Comparison of ENCODE assay signal across 9 mouse cellular contexts in genomic region chr2:35689881-35690280, GRCm38 (mm10).
DNase-seq lines count a peak whose midpoint lies in the region; ATAC-seq and TF ChIP-seq lines count a peak whose summit lies in the region.
"Had no signal": no experiment of that assay in that cellular context is flagged by ENCODE, and none has a peak within 500 bp of the region (broad histone marks: within the 10 kb centered on the region; RNA-seq: fewer than 3 reads in every experiment).

No protein-coding gene starts in this region.

- no peaks in the 10 kb centered on the region for H3K9me3 ChIP-seq in embryonic facial prominence, embryonic 12.5 days
- no peaks in the 10 kb centered on the region for H3K9me3 ChIP-seq in embryonic facial prominence, embryonic 10.5 days
- H3K9me3 ChIP-seq in hindbrain, postnatal 0 days (ENCODE audit: low read length) = no peaks in the 10 kb centered on the region
- H3K9me3 ChIP-seq in hindbrain, embryonic 11.5 days (ENCODE audit: control insufficient read depth, low read length) = no peaks in the 10 kb centered on the region
- no peaks in the 10 kb centered on the region for H3K9me3 ChIP-seq in neural tube, embryonic 13.5 days

- ATAC-seq in embryonic facial prominence, embryonic 12.5 days (ENCODE audit: insufficient number of reproducible peaks, insufficient read depth, low FRiP score, low TSS enrichment) = no peak
- no peak for ATAC-seq in hindbrain, postnatal 0 days
- no peak for ATAC-seq in hindbrain, embryonic 11.5 days (ENCODE audit: low FRiP score)
- ATAC-seq in neural tube, embryonic 13.5 days (ENCODE audit: low read depth) = no peak

- peak overlapping the region; percentile 82 for H3K27ac ChIP-seq in embryonic facial prominence, embryonic 12.5 days
- H3K27ac ChIP-seq in embryonic facial prominence, embryonic 10.5 days (replicated peaks) = no peak overlapping the region
- no peak overlapping the region for H3K27ac ChIP-seq in hindbrain, postnatal 0 days
- H3K27ac ChIP-seq in hindbrain, embryonic 11.5 days (ENCODE audit: low read depth, low read length) = no peak overlapping the region
- peak overlapping the region; percentile 35; the same call in 1 of the 2 replicates for H3K27ac ChIP-seq in neural tube, embryonic 13.5 days (replicated peaks)

- no peak overlapping the region for H3K9ac ChIP-seq in embryonic facial prominence, embryonic 12.5 days
- H3K9ac ChIP-seq in hindbrain, postnatal 0 days (replicated peaks; ENCODE audit: low read length) = no peak overlapping the region
- H3K9ac ChIP-seq in hindbrain, embryonic 11.5 days (ENCODE audit: low read depth, low read length) = no peak overlapping the region
- H3K9ac ChIP-seq in neural tube, embryonic 13.5 days = no peak overlapping the region

- 65% methylated on average over 2 of the region's 2 CpGs for WGBS in embryonic facial prominence, embryonic 12.5 days
- WGBS in embryonic facial prominence, embryonic 10.5 days = 74% methylated on average over 2 of the region's 2 CpGs
- WGBS in hindbrain, postnatal 0 days = 75% methylated on average over 2 of the region's 2 CpGs
- WGBS in hindbrain, embryonic 11.5 days = 78% methylated on average over 2 of the region's 2 CpGs
- 75% methylated on average over 2 of the region's 2 CpGs for WGBS in neural tube, embryonic 13.5 days

- H3K4me1 ChIP-seq in embryonic facial prominence, embryonic 12.5 days = peaks cover 57% of the 10 kb centered on the region
- H3K4me1 ChIP-seq in embryonic facial prominence, embryonic 10.5 days = peaks cover 87% of the 10 kb centered on the region
- H3K4me1 ChIP-seq in hindbrain, postnatal 0 days (ENCODE audit: insufficient read depth, low read length) = peaks cover 34% of the 10 kb centered on the region
- peaks cover 17% of the 10 kb centered on the region; the same call in 1 of the 2 replicates for H3K4me1 ChIP-seq in hindbrain, embryonic 11.5 days (replicated peaks; ENCODE audit: control insufficient read depth, insufficient read depth, low read length)
- H3K4me1 ChIP-seq in neural tube, embryonic 13.5 days (replicated peaks) = peaks cover 99% of the 10 kb centered on the region

- H3K27me3 ChIP-seq in embryonic facial prominence, embryonic 12.5 days = no peaks in the 10 kb centered on the region
- no peaks in the 10 kb centered on the region for H3K27me3 ChIP-seq in embryonic facial prominence, embryonic 10.5 days (replicated peaks; ENCODE audit: low read depth, poor library complexity, severe bottlenecking)
- H3K27me3 ChIP-seq in hindbrain, postnatal 0 days (ENCODE audit: insufficient read depth, low read length) = no peaks in the 10 kb centered on the region
- no peaks in the 10 kb centered on the region for H3K27me3 ChIP-seq in hindbrain, embryonic 11.5 days (ENCODE audit: control insufficient read depth, insufficient read depth, low read length)
- no peaks in the 10 kb centered on the region for H3K27me3 ChIP-seq in neural tube, embryonic 13.5 days

- no peak overlapping the region for H3K4me3 ChIP-seq in embryonic facial prominence, embryonic 12.5 days
- no peak overlapping the region for H3K4me3 ChIP-seq in embryonic facial prominence, embryonic 10.5 days
- H3K4me3 ChIP-seq in hindbrain, postnatal 0 days (ENCODE audit: low read length) = no peak overlapping the region
- H3K4me3 ChIP-seq in hindbrain, embryonic 11.5 days (ENCODE audit: low read depth, low read length) = no peak overlapping the region
- H3K4me3 ChIP-seq in neural tube, embryonic 13.5 days = no peak overlapping the region

- no peak overlapping the region for H3K4me2 ChIP-seq in embryonic facial prominence, embryonic 12.5 days (replicated peaks)
- H3K4me2 ChIP-seq in hindbrain, postnatal 0 days (ENCODE audit: low read depth, low read length) = no peak overlapping the region
- H3K4me2 ChIP-seq in hindbrain, embryonic 11.5 days (replicated peaks; ENCODE audit: low read depth, low read length) = no peak overlapping the region
- H3K4me2 ChIP-seq in neural tube, embryonic 13.5 days = no peak overlapping the region

- no peak for DNase-seq in embryonic facial prominence, embryonic 10.5 days (ENCODE audit: low spot score)
- DNase-seq in hindbrain, postnatal 0 days (ENCODE audit: low spot score) = no peak
- DNase-seq in hindbrain, embryonic 11.5 days (ENCODE audit: low spot score) = no peak
- DNase-seq in neural tube, embryonic 10.5 days (ENCODE audit: extremely low spot score, low spot score) = no peak
- DNase-seq in embryo, embryonic 11 days = no peak
- DNase-seq in right cerebral cortex, postnatal 14 days = no peak
- DNase-seq: kidney, postnatal 10 days had no signal

- TF ChIP-seq CTCF in hindbrain, postnatal 0 days (IDR thresholded peaks at IDR 0.05; ENCODE audit: low read depth) = 0 out of 2 replicates have a peak, but pooled peaks have one; percentile 18

- H3K36me3 ChIP-seq in embryonic facial prominence, embryonic 12.5 days = no peaks in the 10 kb centered on the region
- peaks cover 27% of the 10 kb centered on the region for H3K36me3 ChIP-seq in embryonic facial prominence, embryonic 10.5 days (replicated peaks)
- H3K36me3 ChIP-seq in hindbrain, postnatal 0 days (ENCODE audit: insufficient read depth, low read length) = no peaks in the 10 kb centered on the region
- H3K36me3 ChIP-seq in hindbrain, embryonic 11.5 days (ENCODE audit: control insufficient read depth, insufficient read depth, low read length) = no peaks in the 10 kb centered on the region
- no peaks in the 10 kb centered on the region for H3K36me3 ChIP-seq in neural tube, embryonic 13.5 days

Comparison
In these comparisons a context has a peak if more than half of its experiments do, and no peak if none do; other contexts are left out.
1. H3K27ac ChIP-seq: peak in embryonic facial prominence, embryonic 12.5 days (single experiment) and neural tube, embryonic 13.5 days (single experiment); none in embryonic facial prominence, embryonic 10.5 days (single experiment), hindbrain, postnatal 0 days (single experiment) and hindbrain, embryonic 11.5 days (single experiment).